Mouse (Mus musculus): ENCODE measurements around the gene Wdfy4.

DNA sequence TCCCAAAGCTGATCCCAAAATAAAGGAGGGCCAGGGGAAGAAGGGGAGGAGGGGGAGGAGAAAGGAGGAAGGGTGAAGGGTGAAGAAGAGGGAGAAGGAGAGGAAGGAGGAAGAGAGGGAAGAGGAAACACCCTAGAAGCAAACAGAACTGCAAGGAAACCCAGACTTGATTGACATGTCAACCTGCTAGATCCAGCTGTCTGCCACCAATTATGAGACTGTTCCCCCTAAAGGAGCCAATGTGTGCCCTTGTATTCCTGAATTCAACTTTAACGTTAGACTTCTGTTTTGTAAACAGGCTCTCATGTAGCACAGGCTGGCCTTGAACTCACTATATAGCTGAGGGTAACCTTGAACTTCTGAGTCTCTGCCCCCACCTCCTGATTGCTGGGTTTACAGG is 29.9 kb upstream of the Wdfy4 start:
- no peak for TF ChIP-seq POLR2A (IDR thresholded peaks at IDR 0.05; ENCODE audit: control insufficient read depth, extremely low read depth, insufficient read depth, low read length, poor library complexity)
- no peak for TF ChIP-seq CTCF (IDR thresholded peaks at IDR 0.05; ENCODE audit: borderline replicate concordance, control insufficient read depth, extremely low read depth, insufficient read depth, low read length, poor library complexity)

All from thymus, adult 2 months (tissue).